Mouse (Mus musculus): ENCODE data around the gene Fbxo28.
"Not testable (repeated sequence)": the region's sequence is repeated elsewhere in the genome, so short reads cannot be mapped to it uniquely, and the experiment has no call there.

Gene Fbxo28

GRCm38 (mm10) chr1:182341993-182342392 is 564 bp upstream of the Fbxo28 start:
- DNase-seq (ENCODE audit: low read depth, low spot score) = no peak

- DNase-seq (ENCODE audit: low read depth, low spot score) = no peak
Measured at GRCm38 (mm10) chr1:182340281-182340680, 1.1 kb downstream of the Fbxo28 start.

GRCm38 (mm10) chr1:182338961-182339565 is 2.4 kb downstream of the Fbxo28 start:
- no peak for DNase-seq (ENCODE audit: low read depth, low spot score)

- DNase-seq (ENCODE audit: low read depth, low spot score) = no peak
Measured at GRCm38 (mm10) chr1:182333766-182334437, 7.5 kb downstream of the Fbxo28 start.

- DNase-seq (ENCODE audit: low read depth, low spot score) = no peak
Measured at GRCm38 (mm10) chr1:182332090-182333034, 9.1 kb downstream of the Fbxo28 start.

GRCm38 (mm10) chr1:182325919-182326318 is 15.5 kb downstream of the Fbxo28 start:
- DNase-seq (ENCODE audit: low read depth, low spot score) = no peak

- DNase-seq (ENCODE audit: low read depth, low spot score) = no peak
Measured at GRCm38 (mm10) chr1:182324552-182324951, 16.9 kb downstream of the Fbxo28 start.

GRCm38 (mm10) chr1:182323139-182323538 is 18.3 kb downstream of the Fbxo28 start:
- DNase-seq (ENCODE audit: low read depth, low spot score) = no peak

- DNase-seq (ENCODE audit: low read depth, low spot score) = no peak
Measured at GRCm38 (mm10) chr1:182314201-182314600, 27.2 kb downstream of the Fbxo28 start.

GRCm38 (mm10) chr1:182313181-182313580 is 28.2 kb downstream of the Fbxo28 start:
- DNase-seq (ENCODE audit: low read depth, low spot score) = no peak

GRCm38 (mm10) chr1:182311376-182311775 is 30.1 kb downstream of the Fbxo28 start:
- DNase-seq (ENCODE audit: low read depth, low spot score) = peak; percentile 23

- DNase-seq (ENCODE audit: low read depth, low spot score) = no peak
Measured at GRCm38 (mm10) chr1:182310316-182310715, 31.1 kb downstream of the Fbxo28 start.

- DNase-seq (ENCODE audit: low read depth, low spot score) = no peak
Measured at GRCm38 (mm10) chr1:182309403-182309802, 32.0 kb downstream of the Fbxo28 start.

GRCm38 (mm10) chr1:182302916-182303315 is 38.5 kb downstream of the Fbxo28 start:
- no peak for DNase-seq (ENCODE audit: low read depth, low spot score)

GRCm38 (mm10) chr1:182302176-182302870 is 39.1 kb downstream of the Fbxo28 start:
- DNase-seq (ENCODE audit: low read depth, low spot score) = no peak

GRCm38 (mm10) chr1:182297821-182298220 is 43.6 kb downstream of the Fbxo28 start:
- DNase-seq (ENCODE audit: low read depth, low spot score) = no peak

- DNase-seq (ENCODE audit: low read depth, low spot score) = no peak
Measured at GRCm38 (mm10) chr1:182297246-182297645, 44.2 kb downstream of the Fbxo28 start.

GRCm38 (mm10) chr1:182296816-182297215 is 44.6 kb downstream of the Fbxo28 start:
- DNase-seq (ENCODE audit: low read depth, low spot score) = no peak

GRCm38 (mm10) chr1:182296141-182296540 is 45.3 kb downstream of the Fbxo28 start:
- no peak for DNase-seq (ENCODE audit: low read depth, low spot score)

GRCm38 (mm10) chr1:182292291-182292690 is 49.1 kb downstream of the Fbxo28 start:
- DNase-seq (ENCODE audit: low read depth, low spot score) = no peak

- not testable (repeated sequence) for DNase-seq (ENCODE audit: low read depth, low spot score)
Measured at GRCm38 (mm10) chr1:182290741-182291140, 50.7 kb downstream of the Fbxo28 start.

- no peak for DNase-seq (ENCODE audit: low read depth, low spot score)
Measured at GRCm38 (mm10) chr1:182289781-182290180, 51.6 kb downstream of the Fbxo28 start.
